Mouse (Mus musculus) G1E-ER4 (cell line): ENCODE data around the gene Hist1h4m. TPM values are rescaled to one million over a fixed set of nuclear protein-coding genes. Genes with fewer than 3 reads are reported as not detected.
"Not testable (repeated sequence)": the region's sequence is repeated elsewhere in the genome, so short reads cannot be mapped to it uniquely, and the experiment has no call there.

Source experiments
- GATA1 ChIP-seq: IDR thresholded peaks from one replicate; pipeline ENCODE4 v1.8.0; 2012; ENCODE audit warnings: low read length, inconsistent platforms
- polyA plus RNA-seq: library from polyadenylated mRNA; stranded (reverse); fragments of >175 nt; gene quantifications from 2 replicates; pipeline ENCODE4 v1.2.3, GENCODE M21; 2012

Hist1h4m gene
- 6.1 and 9.7 TPM in 2 replicates for polyA plus RNA-seq

- not testable (repeated sequence) for TF ChIP-seq GATA1
Measured at GRCm38 (mm10) chr13:21811539-21811938, at the start of gene Hist1h4m. Gene Hist1h4m (plus strand): TSS chr13:21811746.

GRCm38 (mm10) chr13:21778814-21779766, 32.5 kb upstream of the Hist1h4m start:
- no peak for TF ChIP-seq GATA1

- no peak for TF ChIP-seq GATA1
Measured at GRCm38 (mm10) chr13:21779767-21780731, 31.5 kb upstream of the Hist1h4m start, which contains the start of gene Hist1h1b. Gene Hist1h1b (minus strand): TSS chr13:21780625.

GRCm38 (mm10) chr13:21781021-21781555, 30.5 kb upstream of the Hist1h4m start:
- no peak for TF ChIP-seq GATA1

- TF ChIP-seq GATA1, result no peak
Measured at GRCm38 (mm10) chr13:21781639-21782038, 29.9 kb upstream of the Hist1h4m start.

GRCm38 (mm10) chr13:21783255-21783617, 28.3 kb upstream of the Hist1h4m start, which contains the start of gene Hist1h3i:
Gene Hist1h3i (minus strand): TSS chr13:21783370.
- TF ChIP-seq GATA1, result no peak

GRCm38 (mm10) chr13:21783734-21784161, 27.8 kb upstream of the Hist1h4m start:
- no peak for TF ChIP-seq GATA1

- TF ChIP-seq GATA1, result no peak
Measured at GRCm38 (mm10) chr13:21784311-21784710, 27.2 kb upstream of the Hist1h4m start.

GRCm38 (mm10) chr13:21786189-21786898, 25.2 kb upstream of the Hist1h4m start:
- TF ChIP-seq GATA1, result no peak

GRCm38 (mm10) chr13:21786899-21787629, 24.5 kb upstream of the Hist1h4m start, which contains the start of the genes Hist1h2an and Hist1h2bp:
Gene Hist1h2an (minus strand): TSS chr13:21787218.
Gene Hist1h2bp (plus strand): TSS chr13:21787461.
- TF ChIP-seq GATA1, result not testable (repeated sequence)

- no peak for TF ChIP-seq GATA1
Measured at GRCm38 (mm10) chr13:21787760-21788593, 23.6 kb upstream of the Hist1h4m start.

- TF ChIP-seq GATA1, result no peak
Measured at GRCm38 (mm10) chr13:21789925-21790324, 21.6 kb upstream of the Hist1h4m start.
